Mouse (Mus musculus): ENCODE results near the gene Aldh1a1. TPM values are rescaled to one million over a fixed set of nuclear protein-coding genes. Genes with fewer than 3 reads are reported as not detected.

Gene Aldh1a1
- polyA plus RNA-seq, 1 experiment, result 0.02 TPM

- H3K79me2 ChIP-seq (ENCODE audit: control insufficient read depth, insufficient read depth), result no peaks in the 10 kb centered on the region
- H3K36me3 ChIP-seq (ENCODE audit: control insufficient read depth, insufficient read depth), result no peaks in the 10 kb centered on the region
- H3K27me3 ChIP-seq (ENCODE audit: control insufficient read depth, insufficient read depth, insufficient read length), result no peaks in the 10 kb centered on the region
- H3ac ChIP-seq (ENCODE audit: control insufficient read depth, insufficient read length, low read depth), result no peak overlapping the region
- no peak for TF ChIP-seq USF1 (IDR thresholded peaks at IDR 0.05; ENCODE audit: low read depth)
- TF ChIP-seq MYOD1 (IDR thresholded peaks at IDR 0.05; ENCODE audit: control insufficient read depth, insufficient read length, low read depth), result no peak
- no peak for TF ChIP-seq FOSL1 (IDR thresholded peaks at IDR 0.05; ENCODE audit: insufficient read depth, low read length, poor library complexity, severe bottlenecking)
- no peak for TF ChIP-seq CEBPB (IDR thresholded peaks at IDR 0.05; ENCODE audit: low read depth)
- TF ChIP-seq CTCF (IDR thresholded peaks at IDR 0.05; ENCODE audit: control insufficient read depth, insufficient read depth, insufficient read length), result no peak
- no peak for TF ChIP-seq MAX (IDR thresholded peaks at IDR 0.05)
- no peak for TF ChIP-seq MYOG (IDR thresholded peaks at IDR 0.05; ENCODE audit: control insufficient read depth, extremely low read depth, insufficient read length)
- H3K4me3 ChIP-seq (ENCODE audit: insufficient read depth, poor library complexity, severe bottlenecking), result no peak overlapping the region
- no peaks in the 10 kb centered on the region for H3K79me3 ChIP-seq (ENCODE audit: low read depth)
Observed at GRCm38 (mm10) chr19:20541044-20541443, 48.5 kb downstream of the Aldh1a1 start.

- H3K79me3 ChIP-seq (ENCODE audit: low read depth), result no peaks in the 10 kb centered on the region
- no peaks in the 10 kb centered on the region for H3K27me3 ChIP-seq (ENCODE audit: control insufficient read depth, insufficient read depth, insufficient read length)
- no peaks in the 10 kb centered on the region for H3K36me3 ChIP-seq (ENCODE audit: control insufficient read depth, insufficient read depth)
- H3K79me2 ChIP-seq (ENCODE audit: control insufficient read depth, insufficient read depth), result no peaks in the 10 kb centered on the region
- no peak overlapping the region for H3K4me3 ChIP-seq (ENCODE audit: insufficient read depth, poor library complexity, severe bottlenecking)
- no peak overlapping the region for H3ac ChIP-seq (ENCODE audit: control insufficient read depth, insufficient read length, low read depth)
- no peak for TF ChIP-seq FOSL1 (IDR thresholded peaks at IDR 0.05; ENCODE audit: insufficient read depth, low read length, poor library complexity, severe bottlenecking)
- no peak for TF ChIP-seq USF1 (IDR thresholded peaks at IDR 0.05; ENCODE audit: low read depth)
- no peak for TF ChIP-seq MYOD1 (IDR thresholded peaks at IDR 0.05; ENCODE audit: control insufficient read depth, insufficient read length, low read depth)
- TF ChIP-seq CTCF (IDR thresholded peaks at IDR 0.05; ENCODE audit: control insufficient read depth, insufficient read depth, insufficient read length), result no peak
- TF ChIP-seq MAX (IDR thresholded peaks at IDR 0.05), result no peak
- no peak for TF ChIP-seq CEBPB (IDR thresholded peaks at IDR 0.05; ENCODE audit: low read depth)
- no peak for TF ChIP-seq MYOG (IDR thresholded peaks at IDR 0.05; ENCODE audit: control insufficient read depth, extremely low read depth, insufficient read length)
Observed at GRCm38 (mm10) chr19:20541924-20542323, 49.4 kb downstream of the Aldh1a1 start.

GRCm38 (mm10) chr19:20543816-20544215, 51.3 kb downstream of the Aldh1a1 start:
- H3ac ChIP-seq (ENCODE audit: control insufficient read depth, insufficient read length, low read depth), result no peak overlapping the region
- no peaks in the 10 kb centered on the region for H3K79me2 ChIP-seq (ENCODE audit: control insufficient read depth, insufficient read depth)
- TF ChIP-seq MYOD1 (IDR thresholded peaks at IDR 0.05; ENCODE audit: control insufficient read depth, insufficient read length, low read depth) (no peak), CEBPB (IDR thresholded peaks at IDR 0.05; ENCODE audit: low read depth) (no peak), CTCF (IDR thresholded peaks at IDR 0.05; ENCODE audit: control insufficient read depth, insufficient read depth, insufficient read length) (no peak), FOSL1 (IDR thresholded peaks at IDR 0.05; ENCODE audit: insufficient read depth, low read length, poor library complexity, severe bottlenecking) (no peak), MAX (IDR thresholded peaks at IDR 0.05) (no peak), MYOG (IDR thresholded peaks at IDR 0.05; ENCODE audit: control insufficient read depth, extremely low read depth, insufficient read length) (no peak), USF1 (IDR thresholded peaks at IDR 0.05; ENCODE audit: low read depth) (no peak)
- H3K4me3 ChIP-seq (ENCODE audit: insufficient read depth, poor library complexity, severe bottlenecking), result no peak overlapping the region
- no peaks in the 10 kb centered on the region for H3K79me3 ChIP-seq (ENCODE audit: low read depth)
- no peaks in the 10 kb centered on the region for H3K27me3 ChIP-seq (ENCODE audit: control insufficient read depth, insufficient read depth, insufficient read length)
- H3K36me3 ChIP-seq (ENCODE audit: control insufficient read depth, insufficient read depth), result no peaks in the 10 kb centered on the region

- H3K79me3 ChIP-seq (ENCODE audit: low read depth), result no peaks in the 10 kb centered on the region
- no peak overlapping the region for H3ac ChIP-seq (ENCODE audit: control insufficient read depth, insufficient read length, low read depth)
- H3K27me3 ChIP-seq (ENCODE audit: control insufficient read depth, insufficient read depth, insufficient read length), result no peaks in the 10 kb centered on the region
- no peak for TF ChIP-seq USF1 (IDR thresholded peaks at IDR 0.05; ENCODE audit: low read depth)
- no peak for TF ChIP-seq MYOG (IDR thresholded peaks at IDR 0.05; ENCODE audit: control insufficient read depth, extremely low read depth, insufficient read length)
- TF ChIP-seq MAX (IDR thresholded peaks at IDR 0.05), result no peak
- TF ChIP-seq MYOD1 (IDR thresholded peaks at IDR 0.05; ENCODE audit: control insufficient read depth, insufficient read length, low read depth), result no peak
- TF ChIP-seq CEBPB (IDR thresholded peaks at IDR 0.05; ENCODE audit: low read depth), result no peak
- TF ChIP-seq CTCF (IDR thresholded peaks at IDR 0.05; ENCODE audit: control insufficient read depth, insufficient read depth, insufficient read length), result no peak
- H3K36me3 ChIP-seq (ENCODE audit: control insufficient read depth, insufficient read depth), result no peaks in the 10 kb centered on the region
- H3K79me2 ChIP-seq (ENCODE audit: control insufficient read depth, insufficient read depth), result no peaks in the 10 kb centered on the region
- no peak overlapping the region for H3K4me3 ChIP-seq (ENCODE audit: insufficient read depth, poor library complexity, severe bottlenecking)
Observed at GRCm38 (mm10) chr19:20544941-20545340, 52.4 kb downstream of the Aldh1a1 start.

GRCm38 (mm10) chr19:20547025-20547424, 54.5 kb downstream of the Aldh1a1 start:
- no peaks in the 10 kb centered on the region for H3K27me3 ChIP-seq (ENCODE audit: control insufficient read depth, insufficient read depth, insufficient read length)
- no peaks in the 10 kb centered on the region for H3K79me3 ChIP-seq (ENCODE audit: low read depth)
- no peak overlapping the region for H3ac ChIP-seq (ENCODE audit: control insufficient read depth, insufficient read length, low read depth)
- no peaks in the 10 kb centered on the region for H3K36me3 ChIP-seq (ENCODE audit: control insufficient read depth, insufficient read depth)
- H3K4me3 ChIP-seq (ENCODE audit: insufficient read depth, poor library complexity, severe bottlenecking), result no peak overlapping the region
- TF ChIP-seq MYOD1 (IDR thresholded peaks at IDR 0.05; ENCODE audit: control insufficient read depth, insufficient read length, low read depth), result no peak
- no peak for TF ChIP-seq CTCF (IDR thresholded peaks at IDR 0.05; ENCODE audit: control insufficient read depth, insufficient read depth, insufficient read length)
- no peak for TF ChIP-seq FOSL1 (IDR thresholded peaks at IDR 0.05; ENCODE audit: insufficient read depth, low read length, poor library complexity, severe bottlenecking)
- no peak for TF ChIP-seq MAX (IDR thresholded peaks at IDR 0.05)
- TF ChIP-seq MYOG (IDR thresholded peaks at IDR 0.05; ENCODE audit: control insufficient read depth, extremely low read depth, insufficient read length), result no peak
- no peak for TF ChIP-seq CEBPB (IDR thresholded peaks at IDR 0.05; ENCODE audit: low read depth)
- no peak for TF ChIP-seq USF1 (IDR thresholded peaks at IDR 0.05; ENCODE audit: low read depth)
- H3K79me2 ChIP-seq (ENCODE audit: control insufficient read depth, insufficient read depth), result no peaks in the 10 kb centered on the region

- no peaks in the 10 kb centered on the region for H3K79me3 ChIP-seq (ENCODE audit: low read depth)
- TF ChIP-seq USF1 (IDR thresholded peaks at IDR 0.05; ENCODE audit: low read depth) (no peak), FOSL1 (IDR thresholded peaks at IDR 0.05; ENCODE audit: insufficient read depth, low read length, poor library complexity, severe bottlenecking) (no peak), CEBPB (IDR thresholded peaks at IDR 0.05; ENCODE audit: low read depth) (no peak), MYOD1 (IDR thresholded peaks at IDR 0.05; ENCODE audit: control insufficient read depth, insufficient read length, low read depth) (no peak), MYOG (IDR thresholded peaks at IDR 0.05; ENCODE audit: control insufficient read depth, extremely low read depth, insufficient read length) (no peak), MAX (IDR thresholded peaks at IDR 0.05) (no peak), CTCF (IDR thresholded peaks at IDR 0.05; ENCODE audit: control insufficient read depth, insufficient read depth, insufficient read length) (no peak)
- H3K27me3 ChIP-seq (ENCODE audit: control insufficient read depth, insufficient read depth, insufficient read length), result no peaks in the 10 kb centered on the region
- no peak overlapping the region for H3K4me3 ChIP-seq (ENCODE audit: insufficient read depth, poor library complexity, severe bottlenecking)
- no peak overlapping the region for H3ac ChIP-seq (ENCODE audit: control insufficient read depth, insufficient read length, low read depth)
- H3K79me2 ChIP-seq (ENCODE audit: control insufficient read depth, insufficient read depth), result no peaks in the 10 kb centered on the region
- H3K36me3 ChIP-seq (ENCODE audit: control insufficient read depth, insufficient read depth), result no peaks in the 10 kb centered on the region
Observed at GRCm38 (mm10) chr19:20549409-20549808, 56.9 kb downstream of the Aldh1a1 start.

Data from C2C12 (cell line).